ENCODE assay signal across 10 mouse cellular contexts in the genomic region with DNA sequence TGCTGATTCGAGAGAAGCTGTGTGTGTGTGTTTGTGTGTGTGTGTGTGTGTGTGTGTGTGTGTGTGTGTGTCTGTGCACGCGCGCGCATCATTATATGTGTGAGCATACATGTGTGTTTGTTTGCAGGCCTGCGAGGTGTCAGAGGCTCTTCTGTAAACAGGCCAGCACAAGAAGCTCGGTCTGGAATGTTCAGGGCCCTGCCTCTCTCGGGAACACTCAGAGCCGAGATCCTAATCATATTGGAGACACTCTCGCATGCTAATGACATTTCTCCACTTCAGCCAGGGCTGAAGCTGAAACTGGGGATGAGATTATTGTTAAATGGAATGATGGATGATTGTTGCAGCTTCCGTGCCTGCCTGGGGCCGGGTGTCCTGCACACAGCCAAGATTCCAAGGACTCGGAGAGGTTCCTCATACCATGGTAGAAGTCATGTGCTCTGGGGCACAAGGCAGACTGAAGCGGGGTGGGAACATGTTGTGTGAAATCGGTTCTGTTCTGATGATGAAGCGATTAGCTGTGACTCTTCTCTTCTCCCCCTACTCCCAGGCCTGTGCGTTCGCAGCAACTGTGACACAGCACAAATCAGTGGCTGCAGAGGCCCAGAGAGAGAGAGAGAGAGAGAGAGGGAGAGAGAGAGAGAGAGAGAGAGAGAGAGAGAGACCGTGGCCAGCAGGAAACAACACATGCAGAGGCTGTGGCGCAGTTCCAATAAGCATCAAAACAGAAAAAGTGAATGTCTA.
DNase-seq lines count a peak whose midpoint lies in the region; ATAC-seq and TF ChIP-seq lines count a peak whose summit lies in the region.
"Had no signal": no experiment of that assay in that cellular context is flagged by ENCODE, and none has a peak within 500 bp of the region (broad histone marks: within the 10 kb centered on the region; RNA-seq: fewer than 3 reads in every experiment).

No protein-coding gene starts in this region.

- no peaks in the 10 kb centered on the region for H3K36me3 ChIP-seq in kidney, adult 2 months (ENCODE audit: control insufficient read depth, insufficient read depth, low read length)
- H3K36me3 ChIP-seq in heart, postnatal 0 days (replicated peaks; ENCODE audit: control insufficient read depth, insufficient read depth, low read length) = no peaks in the 10 kb centered on the region
- H3K36me3 ChIP-seq in midbrain, embryonic 12.5 days = no peaks in the 10 kb centered on the region
- H3K36me3 ChIP-seq: embryonic facial prominence, embryonic 13.5 days; limb, embryonic 15.5 days had no signal

- no peak for TF ChIP-seq POLR2A in kidney, adult 2 months (IDR thresholded peaks at IDR 0.05; ENCODE audit: low read depth, low read length)

- H3K4me1 ChIP-seq in kidney, adult 2 months (ENCODE audit: control insufficient read depth, insufficient read depth, low read length) = no peaks in the 10 kb centered on the region
- H3K4me1 ChIP-seq in heart, postnatal 0 days (ENCODE audit: control insufficient read depth, insufficient read depth) = no peaks in the 10 kb centered on the region
- peaks cover 7% of the 10 kb centered on the region; the same call in 1 of the 2 replicates for H3K4me1 ChIP-seq in midbrain, embryonic 12.5 days
- H3K4me1 ChIP-seq: limb, embryonic 15.5 days had no signal

- no peak overlapping the region for H3K27ac ChIP-seq in kidney, adult 2 months (ENCODE audit: insufficient read depth, low read depth, low read length)
- H3K27ac ChIP-seq in heart, postnatal 0 days (ENCODE audit: low read depth) = peak overlapping the region; percentile 50; the same call in 1 of the 2 replicates
- H3K27ac ChIP-seq in midbrain, embryonic 12.5 days (replicated peaks) = peak overlapping the region; percentile 58
- H3K27ac ChIP-seq: embryonic facial prominence, embryonic 13.5 days; limb, embryonic 15.5 days had no signal

- no peak for TF ChIP-seq CTCF in kidney, adult 2 months (conservative IDR thresholded peaks at IDR 0.05; ENCODE audit: insufficient read depth, insufficient read length, low read depth, low read length)
- TF ChIP-seq CTCF in heart, postnatal 0 days (IDR thresholded peaks at IDR 0.05; ENCODE audit: low read depth) = no peak

- H3K9me3 ChIP-seq in heart, postnatal 0 days (replicated peaks; ENCODE audit: control insufficient read depth, low read length) = no peaks in the 10 kb centered on the region
- H3K9me3 ChIP-seq in midbrain, embryonic 12.5 days = no peaks in the 10 kb centered on the region
- H3K9me3 ChIP-seq: embryonic facial prominence, embryonic 13.5 days; limb, embryonic 15.5 days had no signal

- H3K9ac ChIP-seq in heart, postnatal 0 days (replicated peaks; ENCODE audit: low read depth, low read length) = no peak overlapping the region
- H3K9ac ChIP-seq in midbrain, embryonic 12.5 days (replicated peaks) = no peak overlapping the region
- H3K9ac ChIP-seq: embryonic facial prominence, embryonic 13.5 days; limb, embryonic 15.5 days had no signal

- ATAC-seq in common myeloid progenitor, adult 5-6 weeks (replicated peaks; ENCODE audit: low read depth, poor library complexity, severe bottlenecking) = 0 out of 2 replicates have a peak, but pooled peaks have one; percentile 18
- peak; percentile 56; the same call in 1 of the 2 replicates for ATAC-seq in heart, postnatal 0 days (ENCODE audit: insufficient read depth, low read depth)
- ATAC-seq in midbrain, embryonic 12.5 days (ENCODE audit: low FRiP score, low read depth) = peak; percentile 39
- ATAC-seq in CD4-positive, CD25-positive, alpha-beta regulatory T cell, adult 4 months = no peak

- peak; percentile 5 for DNase-seq in kidney, adult 2 months
- no peak for DNase-seq in kidney, postnatal 36 days
- no peak for DNase-seq in heart, postnatal 0 days (ENCODE audit: low spot score)
- DNase-seq in liver = no peak
- no peak for DNase-seq in thymus, postnatal 14 days

- H3K4me3 ChIP-seq in kidney, adult 2 months (ENCODE audit: insufficient read depth, low read depth, low read length) = no peak overlapping the region
- no peak overlapping the region for H3K4me3 ChIP-seq in heart, postnatal 0 days (ENCODE audit: low read depth, low read length)
- H3K4me3 ChIP-seq in midbrain, embryonic 12.5 days = no peak overlapping the region
- H3K4me3 ChIP-seq: embryonic facial prominence, embryonic 13.5 days; limb, embryonic 15.5 days had no signal

- H3K4me2 ChIP-seq in heart, postnatal 0 days (ENCODE audit: low read depth, low read length) = no peak overlapping the region
- no peak overlapping the region for H3K4me2 ChIP-seq in midbrain, embryonic 12.5 days (replicated peaks)
- H3K4me2 ChIP-seq: embryonic facial prominence, embryonic 13.5 days; limb, embryonic 15.5 days had no signal

- no peak for TF ChIP-seq EP300 in heart, postnatal 0 days (IDR thresholded peaks at IDR 0.05; ENCODE audit: low read depth)

- no peaks in the 10 kb centered on the region for H3K27me3 ChIP-seq in kidney, adult 2 months (replicated peaks; ENCODE audit: control insufficient read depth, insufficient read depth, low read length)
- no peaks in the 10 kb centered on the region for H3K27me3 ChIP-seq in heart, postnatal 0 days (ENCODE audit: control insufficient read depth, insufficient read depth, low read length)
- no peaks in the 10 kb centered on the region for H3K27me3 ChIP-seq in midbrain, embryonic 12.5 days
- H3K27me3 ChIP-seq: embryonic facial prominence, embryonic 13.5 days; limb, embryonic 15.5 days had no signal

- 57% methylated on average over 20 of the region's 20 CpGs for WGBS in kidney, adult 2 months
- 36% methylated on average over 20 of the region's 20 CpGs for WGBS in heart, postnatal 0 days
- WGBS in midbrain, embryonic 12.5 days = 65% methylated on average over 20 of the region's 20 CpGs
